Mouse (Mus musculus) heart, embryonic 10.5 days (tissue): ENCODE results near the gene Phactr1. TPM values are rescaled to one million over a fixed set of nuclear protein-coding genes. Genes with fewer than 3 reads are reported as not detected.

Experiments
- DNase-seq: peaks from one replicate; pipeline ENCODE4 v3.0.0-alpha.2; 2017; ENCODE audit warnings: low spot score
- H3K27ac ChIP-seq: fragments of 300-500 bp; sonication (generic); 2 replicates; pipeline ENCODE4 v1.5.1; 2016; ENCODE audit warnings: mild to moderate bottlenecking
- H3K27me3 ChIP-seq: fragments of 300-500 bp; sonication (generic); 2 replicates; pipeline ENCODE4 v1.6.1; 2016; ENCODE audit warnings: mild to moderate bottlenecking; ENCODE audit not compliant: poor library complexity, insufficient read depth, severe bottlenecking
- H3K36me3 ChIP-seq: fragments of 300-500 bp; sonication (generic); 2 replicates; pipeline ENCODE4 v1.6.1; 2016; ENCODE audit warnings: mild to moderate bottlenecking, moderate library complexity
- H3K4me1 ChIP-seq: fragments of 300-500 bp; sonication (generic); 2 replicates; pipeline ENCODE4 v1.6.1; 2016; ENCODE audit warnings: mild to moderate bottlenecking
- H3K4me3 ChIP-seq: fragments of 300-500 bp; sonication (generic); 2 replicates; pipeline ENCODE4 v1.5.1; 2016; ENCODE audit warnings: mild to moderate bottlenecking, moderate library complexity
- H3K9me3 ChIP-seq: fragments of 300-500 bp; sonication (generic); 2 replicates; pipeline ENCODE4 v1.6.1; 2016; ENCODE audit warnings: mild to moderate bottlenecking, moderate library complexity
- WGBS: fragments of 180-500 bp; shearing (Covaris S2); methylation state at CpG from one replicate; pipeline ENCODE4 v1.1.7; 2016; 5-methylcytosine and 5-hydroxymethylcytosine counted together
- polyA plus RNA-seq: library from polyadenylated mRNA; unstranded; fragments of >200 nt; fragmentation: Nextera tagmentation; extraction: Ambion mirVana; gene quantifications from 2 replicates; pipeline ENCODE4 v1.2.1, GENCODE M21; 2016

Phactr1 gene
- polyA plus RNA-seq, 1 experiment from 2014 or later, result 4.1 TPM

GRCm38 (mm10) chr13:43144720-43145418, 464.4 kb downstream of the Phactr1 start:
- H3K9me3 ChIP-seq, result no peaks in the 10 kb centered on the region
- H3K4me3 ChIP-seq, result no peak overlapping the region
- H3K4me1 ChIP-seq, result peaks cover 22% of the 10 kb centered on the region
- no peak for DNase-seq
- no peaks in the 10 kb centered on the region for H3K27me3 ChIP-seq
- H3K36me3 ChIP-seq, result no peaks in the 10 kb centered on the region
- WGBS, result 74% methylated on average over 7 of the region's 7 CpGs
- 0 out of 2 replicates have a peak overlapping the region, but pooled peaks have one; percentile 16 for H3K27ac ChIP-seq

GRCm38 (mm10) chr13:43146515-43147258, 466.3 kb downstream of the Phactr1 start:
- Histone ChIP-seq H3K4me1 (peaks cover 25% of the 10 kb centered on the region), H3K27ac (0 out of 2 replicates have a peak overlapping the region, but pooled peaks have one; percentile 10), H3K27me3 (no peaks in the 10 kb centered on the region), H3K36me3 (peaks cover 5% of the 10 kb centered on the region), H3K9me3 (no peaks in the 10 kb centered on the region), H3K4me3 (no peak overlapping the region)
- no peak for DNase-seq
- WGBS, result 42% methylated on average over 8 of the region's 8 CpGs

GRCm38 (mm10) chr13:43148692-43149091, 468.3 kb downstream of the Phactr1 start:
- Histone ChIP-seq H3K4me1 (peaks cover 25% of the 10 kb centered on the region), H3K27ac (no peak overlapping the region), H3K4me3 (no peak overlapping the region), H3K27me3 (no peaks in the 10 kb centered on the region), H3K9me3 (no peaks in the 10 kb centered on the region), H3K36me3 (peaks cover 17% of the 10 kb centered on the region)
- 70% methylated on average over 4 of the region's 4 CpGs for WGBS
- DNase-seq, result no peak

GRCm38 (mm10) chr13:43149661-43150060, 469.2 kb downstream of the Phactr1 start:
- Histone ChIP-seq H3K9me3 (no peaks in the 10 kb centered on the region), H3K4me3 (no peak overlapping the region), H3K36me3 (peaks cover 24% of the 10 kb centered on the region), H3K4me1 (peaks cover 24% of the 10 kb centered on the region), H3K27ac (0 out of 2 replicates have a peak overlapping the region, but pooled peaks have one; percentile 33), H3K27me3 (no peaks in the 10 kb centered on the region)
- 68% methylated on average over 3 of the region's 3 CpGs for WGBS
- DNase-seq, result no peak

GRCm38 (mm10) chr13:43152005-43152520, 471.6 kb downstream of the Phactr1 start:
- no peak for DNase-seq
- Histone ChIP-seq H3K27me3 (no peaks in the 10 kb centered on the region), H3K36me3 (peaks cover 31% of the 10 kb centered on the region), H3K27ac (no peak overlapping the region), H3K9me3 (no peaks in the 10 kb centered on the region), H3K4me3 (no peak overlapping the region), H3K4me1 (peaks cover 12% of the 10 kb centered on the region; the same call in 1 of the 2 replicates)
- 82% methylated on average over 14 of the region's 14 CpGs for WGBS

GRCm38 (mm10) chr13:43157370-43157769, 476.9 kb downstream of the Phactr1 start:
- DNase-seq, result no peak
- H3K27ac ChIP-seq, result no peak overlapping the region; the same call in 1 of the 2 replicates
- peaks cover 26% of the 10 kb centered on the region for H3K36me3 ChIP-seq
- 29% methylated on average over 5 of the region's 5 CpGs for WGBS
- no peaks in the 10 kb centered on the region for H3K27me3 ChIP-seq
- H3K4me3 ChIP-seq, result no peak overlapping the region
- H3K9me3 ChIP-seq, result no peaks in the 10 kb centered on the region
- H3K4me1 ChIP-seq, result peaks cover 7% of the 10 kb centered on the region; the same call in 1 of the 2 replicates

GRCm38 (mm10) chr13:43158281-43158680, 477.9 kb downstream of the Phactr1 start:
- 75% methylated on average over 5 of the region's 5 CpGs for WGBS
- H3K36me3 ChIP-seq, result peaks cover 24% of the 10 kb centered on the region

GRCm38 (mm10) chr13:43159429-43159828, 479.0 kb downstream of the Phactr1 start:
- no peak for DNase-seq
- no peak overlapping the region for H3K4me3 ChIP-seq
- WGBS, result 51% methylated on average over 3 of the region's 3 CpGs
- H3K9me3 ChIP-seq, result no peaks in the 10 kb centered on the region
- no peak overlapping the region for H3K27ac ChIP-seq
- H3K36me3 ChIP-seq, result peaks cover 24% of the 10 kb centered on the region
- H3K4me1 ChIP-seq, result peaks cover 7% of the 10 kb centered on the region; the same call in 1 of the 2 replicates
- no peaks in the 10 kb centered on the region for H3K27me3 ChIP-seq

More at GRCm38 (mm10) chr13:43158281-43158680, 477.9 kb downstream of the Phactr1 start:
- Histone ChIP-seq H3K4me1 (peaks cover 7% of the 10 kb centered on the region; the same call in 1 of the 2 replicates), H3K4me3 (no peak overlapping the region), H3K27me3 (no peaks in the 10 kb centered on the region), H3K27ac (no peak overlapping the region), H3K9me3 (no peaks in the 10 kb centered on the region)
- DNase-seq, result no peak

- no peak for DNase-seq
- Histone ChIP-seq H3K9me3 (no peaks in the 10 kb centered on the region), H3K27me3 (no peaks in the 10 kb centered on the region), H3K27ac (no peak overlapping the region), H3K4me1 (peaks cover 12% of the 10 kb centered on the region), H3K36me3 (peaks cover 31% of the 10 kb centered on the region), H3K4me3 (no peak overlapping the region)
- WGBS, result 77% methylated on average over 9 of the region's 9 CpGs
Measured at GRCm38 (mm10) chr13:43167721-43168120, 487.3 kb downstream of the Phactr1 start.

- Histone ChIP-seq H3K36me3 (0 out of 2 replicates have a peak, but pooled peaks cover 9% of the 10 kb centered on the region), H3K4me1 (peaks cover 19% of the 10 kb centered on the region), H3K27me3 (no peaks in the 10 kb centered on the region), H3K27ac (peak within 1 kb of the TSS; percentile 90), H3K9me3 (no peaks in the 10 kb centered on the region), H3K4me3 (peak within 1 kb of the TSS; percentile 75)
- DNase-seq, result peak; percentile 98
- under 1% methylated on average over 48 of the region's 48 CpGs for WGBS
Measured at GRCm38 (mm10) chr13:43171020-43171710, 490.7 kb downstream of the Phactr1 start, which contains the start of gene Tbc1d7. TSS of gene Tbc1d7 (minus strand) at chr13:43171501.

GRCm38 (mm10) chr13:43172036-43172713, 491.8 kb downstream of the Phactr1 start:
- H3K27ac ChIP-seq, result peak overlapping the region; percentile 90
- peak overlapping the region; percentile 75 for H3K4me3 ChIP-seq
- H3K27me3 ChIP-seq, result no peaks in the 10 kb centered on the region
- H3K36me3 ChIP-seq, result 0 out of 2 replicates have a peak, but pooled peaks cover 5% of the 10 kb centered on the region
- peaks cover 19% of the 10 kb centered on the region for H3K4me1 ChIP-seq
- no peak for DNase-seq
- WGBS, result 16% methylated on average over 14 of the region's 14 CpGs
- H3K9me3 ChIP-seq, result no peaks in the 10 kb centered on the region

GRCm38 (mm10) chr13:43173262-43173661, 492.8 kb downstream of the Phactr1 start:
- peak overlapping the region; percentile 47; the same call in 1 of the 2 replicates for H3K27ac ChIP-seq
- H3K4me3 ChIP-seq, result no peak overlapping the region
- 0 out of 2 replicates have a peak, but pooled peaks cover 5% of the 10 kb centered on the region for H3K36me3 ChIP-seq
- no peaks in the 10 kb centered on the region for H3K9me3 ChIP-seq
- H3K27me3 ChIP-seq, result no peaks in the 10 kb centered on the region
- peak; percentile 87 for DNase-seq
- 14% methylated on average over 9 of the region's 9 CpGs for whole genome bisulfite sequencing
- peaks cover 19% of the 10 kb centered on the region for H3K4me1 ChIP-seq
